Mouse (Mus musculus) bone marrow macrophage, adult 2 months (primary cell): Measurements from ENCODE around the gene Churc1.

Source experiments
- CTCF ChIP-seq: IDR thresholded peaks from 2 replicates; pipeline ENCODE4 v1.5.1; 2012; ENCODE audit warnings: low read depth, mild to moderate bottlenecking, low read length, moderate library complexity
- POLR2A ChIP-seq: IDR thresholded peaks from 2 replicates; pipeline ENCODE4 v1.6.1; 2012; ENCODE audit warnings: mild to moderate bottlenecking, low read depth, low read length, borderline replicate concordance

DNA sequence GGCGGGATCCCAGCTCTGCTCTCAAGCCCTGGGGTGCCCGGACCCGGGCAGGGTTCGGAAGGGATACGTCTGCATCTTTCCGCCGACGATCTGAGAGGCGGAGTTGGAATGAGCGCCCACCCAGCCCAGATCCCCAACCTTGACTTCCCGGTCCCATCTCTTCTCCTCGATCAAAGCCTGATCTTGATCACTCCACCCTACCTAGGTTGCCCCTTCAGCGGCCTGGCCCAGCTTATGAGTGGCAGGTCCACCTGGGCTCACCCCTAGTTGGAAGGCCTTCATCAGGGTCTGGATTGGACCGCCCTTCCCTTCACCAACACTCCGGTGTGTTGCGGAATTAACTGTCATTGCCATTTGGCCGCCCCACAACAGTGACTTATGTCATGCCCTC, 57.3 kb downstream of the Churc1 start, which contains the start of gene Rab15:
- TF ChIP-seq CTCF, result no peak
- TF ChIP-seq POLR2A, result no peak
